Mouse (Mus musculus): Measurements from ENCODE around the gene Wdr20. TPM values are rescaled to one million over a fixed set of nuclear protein-coding genes. Genes with fewer than 3 reads are reported as not detected.
A peak's percentile ranks its signal among the peaks of the same experiment; 100 is the strongest.

Wdr20 gene
- polyA plus RNA-seq, 1 experiment from 2014 or later = 12.8 TPM

- Histone ChIP-seq H3K36me3 (ENCODE audit: control insufficient read depth, insufficient read depth, low read length) (no peaks in the 10 kb centered on the region), H3K27ac (replicated peaks) (no peak overlapping the region), H3K9ac (ENCODE audit: low read length) (no peak overlapping the region), H3K4me3 (ENCODE audit: low read depth, low read length) (no peak overlapping the region), H3K4me1 (replicated peaks; ENCODE audit: control insufficient read depth, insufficient read depth) (peaks cover 2% of the 10 kb centered on the region; the same call in 1 of the 2 replicates), H3K9me3 (ENCODE audit: control insufficient read depth, low read length) (no peaks in the 10 kb centered on the region), H3K27me3 (ENCODE audit: control insufficient read depth, insufficient read depth, low read length) (no peaks in the 10 kb centered on the region), H3K4me2 (replicated peaks; ENCODE audit: low read depth) (no peak overlapping the region)
- ATAC-seq (ENCODE audit: low FRiP score, low TSS enrichment) (peak; percentile 33; the same call in 1 of the 2 replicates), DNase-seq (ENCODE audit: low spot score) (no peak)
- WGBS = 70% methylated on average over 10 of the region's 10 CpGs
- TF ChIP-seq EP300 (optimal IDR thresholded peaks at IDR 0.05) (no peak), CTCF (IDR thresholded peaks at IDR 0.05; ENCODE audit: low read depth) (no peak)
Measured at GRCm38 (mm10) chr12:110797842-110798431, 60.2 kb downstream of the Wdr20 start.

DNA sequence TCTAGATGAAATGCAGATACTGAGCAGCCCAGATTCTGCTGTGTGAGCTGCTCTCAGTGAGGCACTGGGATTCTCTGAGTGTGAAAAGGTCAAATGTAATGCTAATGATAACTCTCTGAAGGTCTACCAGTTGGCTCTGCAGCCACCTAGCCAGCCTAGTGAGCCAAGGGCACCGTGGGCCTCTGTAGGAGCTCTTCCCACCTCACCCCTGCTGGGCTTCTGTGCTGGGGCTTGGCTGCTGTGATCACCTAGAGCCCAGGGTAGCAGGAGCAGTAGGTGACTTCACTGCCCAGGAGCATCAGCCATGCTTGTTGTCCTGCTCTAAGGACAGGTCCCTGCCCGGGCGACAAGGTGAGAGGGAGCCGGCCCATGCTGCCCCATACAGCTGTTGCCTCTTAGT lies 61.5 kb downstream of the Wdr20 start:
- Histone ChIP-seq H3K27me3 (ENCODE audit: control insufficient read depth, insufficient read depth, low read length) (no peaks in the 10 kb centered on the region), H3K4me2 (replicated peaks; ENCODE audit: low read depth) (no peak overlapping the region), H3K9ac (ENCODE audit: low read length) (no peak overlapping the region), H3K27ac (replicated peaks) (no peak overlapping the region), H3K9me3 (ENCODE audit: control insufficient read depth, low read length) (no peaks in the 10 kb centered on the region), H3K4me1 (replicated peaks; ENCODE audit: control insufficient read depth, insufficient read depth) (peaks cover 2% of the 10 kb centered on the region; the same call in 1 of the 2 replicates), H3K36me3 (ENCODE audit: control insufficient read depth, insufficient read depth, low read length) (no peaks in the 10 kb centered on the region), H3K4me3 (ENCODE audit: low read depth, low read length) (no peak overlapping the region)
- TF ChIP-seq EP300 (optimal IDR thresholded peaks at IDR 0.05) (no peak), CTCF (IDR thresholded peaks at IDR 0.05; ENCODE audit: low read depth) (no peak)
- 88% methylated on average over 4 of the region's 4 CpGs for WGBS
- ATAC-seq (ENCODE audit: low FRiP score, low TSS enrichment) (no peak), DNase-seq (ENCODE audit: low spot score) (no peak)

GRCm38 (mm10) chr12:110801876-110802464 lies 64.2 kb downstream of the Wdr20 start:
- H3K4me3 ChIP-seq (ENCODE audit: low read depth, low read length) = no peak overlapping the region
- no peaks in the 10 kb centered on the region for H3K9me3 ChIP-seq (ENCODE audit: control insufficient read depth, low read length)
- H3K27me3 ChIP-seq (ENCODE audit: control insufficient read depth, insufficient read depth, low read length) = no peaks in the 10 kb centered on the region
- no peaks in the 10 kb centered on the region for H3K36me3 ChIP-seq (ENCODE audit: control insufficient read depth, insufficient read depth, low read length)
- H3K27ac ChIP-seq (replicated peaks) = no peak overlapping the region
- TF ChIP-seq EP300 (optimal IDR thresholded peaks at IDR 0.05) (no peak), CTCF (IDR thresholded peaks at IDR 0.05; ENCODE audit: low read depth) (no peak)
- no peak for ATAC-seq (ENCODE audit: low FRiP score, low TSS enrichment)
- no peak overlapping the region for H3K4me2 ChIP-seq (replicated peaks; ENCODE audit: low read depth)
- DNase-seq (ENCODE audit: low spot score) = no peak
- no peak overlapping the region for H3K9ac ChIP-seq (ENCODE audit: low read length)
- H3K4me1 ChIP-seq (replicated peaks; ENCODE audit: control insufficient read depth, insufficient read depth) = peaks cover 2% of the 10 kb centered on the region; the same call in 1 of the 2 replicates
- WGBS = 49% methylated on average over 10 of the region's 10 CpGs

GRCm38 (mm10) chr12:110802674-110803297 lies 65.0 kb downstream of the Wdr20 start:
- H3K27me3 ChIP-seq (ENCODE audit: control insufficient read depth, insufficient read depth, low read length) = no peaks in the 10 kb centered on the region
- no peaks in the 10 kb centered on the region for H3K36me3 ChIP-seq (ENCODE audit: control insufficient read depth, insufficient read depth, low read length)
- no peak overlapping the region for H3K4me2 ChIP-seq (replicated peaks; ENCODE audit: low read depth)
- no peak overlapping the region for H3K9ac ChIP-seq (ENCODE audit: low read length)
- TF ChIP-seq CTCF (IDR thresholded peaks at IDR 0.05; ENCODE audit: low read depth) = no peak
- no peak for TF ChIP-seq EP300 (optimal IDR thresholded peaks at IDR 0.05)
- ATAC-seq (ENCODE audit: low FRiP score, low TSS enrichment) = 0 out of 2 replicates have a peak, but pooled peaks have one; percentile 31
- H3K9me3 ChIP-seq (ENCODE audit: control insufficient read depth, low read length) = no peaks in the 10 kb centered on the region
- WGBS = 62% methylated on average over 5 of the region's 5 CpGs
- H3K4me1 ChIP-seq (replicated peaks; ENCODE audit: control insufficient read depth, insufficient read depth) = peaks cover 2% of the 10 kb centered on the region; the same call in 1 of the 2 replicates
- H3K27ac ChIP-seq (replicated peaks) = no peak overlapping the region
- no peak for DNase-seq (ENCODE audit: low spot score)
- H3K4me3 ChIP-seq (ENCODE audit: low read depth, low read length) = no peak overlapping the region

DNA sequence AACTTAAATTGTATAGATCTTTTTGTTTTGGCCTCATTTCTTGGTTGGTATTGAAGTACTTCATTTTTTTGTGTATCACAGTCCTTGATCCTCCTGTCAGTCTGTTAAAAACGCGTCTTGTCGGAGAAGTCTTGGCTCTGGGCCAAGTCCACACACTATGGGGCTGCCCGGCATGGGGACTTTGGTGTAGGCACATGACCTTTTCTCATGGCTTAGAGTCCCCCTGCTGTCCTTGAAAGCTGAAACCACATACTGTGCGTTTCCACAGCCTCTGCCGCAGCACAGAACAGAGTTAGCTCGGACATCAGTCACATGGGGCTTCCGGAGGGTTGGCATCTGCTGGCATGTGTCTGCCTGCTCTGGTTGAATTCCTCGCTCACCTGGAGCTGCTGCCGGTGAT lies 66.5 kb downstream of the Wdr20 start:
- no peak overlapping the region for H3K4me2 ChIP-seq (replicated peaks; ENCODE audit: low read depth)
- no peaks in the 10 kb centered on the region for H3K36me3 ChIP-seq (ENCODE audit: control insufficient read depth, insufficient read depth, low read length)
- WGBS = 43% methylated on average over 10 of the region's 10 CpGs
- no peaks in the 10 kb centered on the region for H3K27me3 ChIP-seq (ENCODE audit: control insufficient read depth, insufficient read depth, low read length)
- peaks cover 2% of the 10 kb centered on the region; the same call in 1 of the 2 replicates for H3K4me1 ChIP-seq (replicated peaks; ENCODE audit: control insufficient read depth, insufficient read depth)
- no peak overlapping the region for H3K9ac ChIP-seq (ENCODE audit: low read length)
- no peak for TF ChIP-seq EP300 (optimal IDR thresholded peaks at IDR 0.05)
- no peak for TF ChIP-seq CTCF (IDR thresholded peaks at IDR 0.05; ENCODE audit: low read depth)
- no peak overlapping the region for H3K4me3 ChIP-seq (ENCODE audit: low read depth, low read length)
- DNase-seq (ENCODE audit: low spot score) = no peak
- ATAC-seq (ENCODE audit: low FRiP score, low TSS enrichment) = no peak
- no peaks in the 10 kb centered on the region for H3K9me3 ChIP-seq (ENCODE audit: control insufficient read depth, low read length)
- H3K27ac ChIP-seq (replicated peaks) = no peak overlapping the region
